Mouse (Mus musculus) liver, embryonic 18 days (tissue): ENCODE data around the gene Tmem114. TPM values are rescaled to one million over a fixed set of nuclear protein-coding genes. Genes with fewer than 3 reads are reported as not detected.

Experiments
- polyA plus RNA-seq: library from polyadenylated mRNA; depleted of rRNA; stranded (reverse); fragments of >200 nt; gene quantifications from 2 replicates; pipeline ENCODE4 v1.2.3, GENCODE M21; 2012; rRNA removed

Tmem114 gene
- not detected in 2 replicates for polyA plus RNA-seq

GRCm38 (mm10) chr16:8424971-8425330 is at the start of gene Tmem114:
Gene Tmem114 (minus strand): TSS chr16:8425136.

GRCm38 (mm10) chr16:8470603-8471481 is 45.9 kb upstream of the Tmem114 start, which contains the start of gene Mettl22:
Gene Mettl22 (plus strand): TSS chr16:8470788.

Other genes starting within 250 kb of the Tmem114 start
- 8.5 and 8.6 TPM in 2 replicates for gene Mettl22, start 45.7 kb upstream of the Tmem114 start, polyA plus RNA-seq
- 28.9 and 33.7 TPM in 2 replicates for gene Abat, start 88.3 kb upstream of the Tmem114 start, polyA plus RNA-seq
- 24.3 and 25.6 TPM in 2 replicates for gene Pmm2, start 212.5 kb upstream of the Tmem114 start, polyA plus RNA-seq
- 6.1 and 6.8 TPM in 2 replicates for gene Tmem186, start 212.6 kb upstream of the Tmem114 start, polyA plus RNA-seq
- gene Carhsp1, start 247.0 kb upstream of the Tmem114 start, polyA plus RNA-seq, result 43.1 and 44.7 TPM in 2 replicates